Mouse (Mus musculus) kidney, adult 11 months (tissue): Measurements from ENCODE around the gene Sirt4.

Experiments used
- DNase-seq: peaks from one replicate; pipeline ENCODE4 v3.0.0; 2022

Gene Sirt4

DNA sequence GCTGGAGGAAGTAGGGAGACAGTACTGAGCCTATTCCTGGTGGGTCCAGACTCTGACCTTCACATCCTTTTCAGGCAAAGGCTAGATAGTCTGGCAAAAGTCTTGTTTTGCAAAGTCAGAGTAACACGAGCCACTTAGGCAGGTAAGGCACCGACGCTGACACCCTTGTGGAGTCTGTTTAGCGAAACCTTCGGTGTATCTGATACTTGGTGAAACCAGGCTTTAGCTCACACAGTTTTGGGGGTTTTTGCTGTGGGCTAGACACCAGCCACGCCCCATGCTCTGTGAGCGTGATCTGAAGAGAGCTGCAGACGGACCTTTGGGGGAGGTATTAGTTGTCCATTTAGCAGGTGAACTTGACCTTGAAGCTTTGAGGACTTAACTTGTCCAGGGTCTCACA lies 51.3 kb downstream of the Sirt4 start:
- no peak for DNase-seq

DNA sequence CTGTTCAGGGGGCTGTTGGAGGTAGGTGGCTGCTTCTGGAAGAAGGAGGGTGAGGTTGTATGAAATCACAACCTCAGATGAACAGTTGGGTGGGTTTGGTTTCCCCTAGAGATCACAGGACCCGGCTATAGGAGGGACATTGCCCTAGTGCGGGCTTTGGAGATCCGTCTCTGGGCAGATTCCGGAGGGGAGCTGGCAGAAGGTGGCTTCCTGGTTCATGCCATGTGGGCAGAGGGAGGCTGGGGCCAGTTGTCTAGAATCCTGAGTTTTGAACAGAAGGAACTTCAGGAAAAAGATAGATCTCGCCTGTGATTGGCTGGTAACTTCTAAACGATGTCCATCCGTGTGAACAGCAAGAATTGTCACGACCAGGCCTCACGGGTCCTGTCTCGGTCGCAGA lies 52.1 kb downstream of the Sirt4 start:
- no peak for DNase-seq

DNA sequence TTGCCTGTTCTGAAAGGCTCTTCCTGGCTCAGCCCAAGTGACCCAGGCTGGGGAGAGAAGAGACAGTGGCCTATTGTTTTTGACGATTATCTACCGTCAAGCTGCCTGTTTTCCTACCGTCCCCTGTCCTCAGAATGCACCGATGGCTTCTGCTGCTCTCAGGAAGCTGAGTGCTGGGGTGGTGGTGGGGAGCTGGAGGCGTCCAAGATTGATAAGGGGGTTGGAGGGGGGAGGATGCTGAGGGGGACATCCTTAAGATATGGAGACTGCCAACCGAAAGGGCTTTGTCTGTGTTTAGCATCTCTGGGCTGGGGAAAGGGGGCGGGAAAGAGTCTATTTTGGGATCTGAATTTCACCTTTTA lies 52.6 kb downstream of the Sirt4 start:
- no peak for DNase-seq

DNA sequence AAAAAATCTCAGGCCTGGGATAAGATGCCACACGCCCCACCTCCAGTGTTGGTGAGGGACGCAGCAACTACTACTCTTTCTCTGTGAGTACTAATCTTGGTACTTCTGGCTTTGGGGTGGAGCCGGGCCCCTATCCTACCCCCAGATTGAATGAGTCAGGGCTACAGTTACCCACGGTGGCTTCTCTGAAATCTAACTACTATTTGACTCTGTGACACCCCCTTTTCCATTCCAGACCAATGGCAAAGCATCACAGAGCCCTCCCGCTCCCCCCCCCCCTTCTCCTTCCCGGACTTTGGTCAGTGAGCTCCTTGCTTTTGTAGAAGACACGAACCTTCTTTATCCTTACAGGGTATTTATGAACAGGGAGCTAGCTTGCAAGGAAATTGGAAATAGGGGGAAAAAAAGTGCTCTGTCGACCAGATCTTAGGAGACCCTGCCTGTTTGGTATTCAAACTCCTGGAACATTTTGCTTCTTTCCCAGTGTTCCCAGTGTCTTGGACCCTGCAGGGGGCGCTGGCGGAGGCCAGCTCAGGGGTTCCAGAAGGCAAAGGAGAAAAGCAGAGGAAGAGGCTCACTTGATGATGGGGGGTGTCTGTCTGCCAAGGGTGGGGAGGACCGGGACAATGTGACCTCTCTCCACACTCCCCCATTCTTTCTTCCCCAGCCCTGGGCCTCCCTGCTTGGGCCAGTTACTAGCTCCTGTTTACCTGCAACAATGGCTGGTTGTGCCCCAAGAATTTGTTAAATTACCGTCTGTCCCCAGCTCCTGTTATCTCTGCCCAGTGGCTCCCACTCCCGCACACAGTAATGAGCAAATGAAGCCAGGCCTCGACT lies 53.2 kb downstream of the Sirt4 start:
- DNase-seq = no peak

DNA sequence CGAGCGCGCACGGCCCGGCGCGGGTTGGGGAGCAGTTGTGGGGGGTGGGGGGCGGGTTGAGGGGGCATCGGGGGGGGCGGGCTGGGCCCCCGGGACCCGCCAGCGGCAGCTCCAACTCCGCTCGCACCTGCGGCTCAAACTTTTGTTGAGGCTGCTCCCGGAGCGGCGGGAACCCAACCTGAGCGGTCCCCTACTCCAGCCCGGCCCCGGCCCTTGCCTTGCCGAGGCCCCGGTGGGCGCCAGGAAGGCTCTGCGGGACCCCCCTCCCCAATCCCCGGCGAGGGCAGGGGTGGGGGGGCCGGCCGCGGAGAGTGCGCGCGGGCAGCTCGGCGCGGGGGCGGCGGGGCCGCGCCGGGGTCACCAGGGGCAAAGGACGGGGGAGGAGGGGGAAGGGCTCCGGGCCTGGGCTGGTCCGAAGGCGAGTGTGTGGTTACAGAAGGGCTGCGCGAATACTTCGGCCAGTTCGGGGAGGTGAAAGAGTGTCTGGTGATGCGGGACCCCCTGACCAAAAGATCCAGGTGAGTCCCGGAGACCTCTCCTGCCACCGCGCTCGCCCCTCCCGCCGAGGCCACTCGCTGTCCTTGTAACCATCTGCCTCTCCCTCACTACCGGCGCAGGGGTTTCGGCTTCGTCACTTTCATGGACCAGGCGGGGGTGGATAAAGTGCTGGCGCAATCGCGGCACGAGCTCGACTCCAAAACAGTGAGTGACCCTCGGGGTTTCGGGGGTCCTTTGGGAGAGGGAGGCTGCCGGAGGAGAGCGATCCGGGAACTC lies 54.2 kb downstream of the Sirt4 start:
- no peak for DNase-seq

DNA sequence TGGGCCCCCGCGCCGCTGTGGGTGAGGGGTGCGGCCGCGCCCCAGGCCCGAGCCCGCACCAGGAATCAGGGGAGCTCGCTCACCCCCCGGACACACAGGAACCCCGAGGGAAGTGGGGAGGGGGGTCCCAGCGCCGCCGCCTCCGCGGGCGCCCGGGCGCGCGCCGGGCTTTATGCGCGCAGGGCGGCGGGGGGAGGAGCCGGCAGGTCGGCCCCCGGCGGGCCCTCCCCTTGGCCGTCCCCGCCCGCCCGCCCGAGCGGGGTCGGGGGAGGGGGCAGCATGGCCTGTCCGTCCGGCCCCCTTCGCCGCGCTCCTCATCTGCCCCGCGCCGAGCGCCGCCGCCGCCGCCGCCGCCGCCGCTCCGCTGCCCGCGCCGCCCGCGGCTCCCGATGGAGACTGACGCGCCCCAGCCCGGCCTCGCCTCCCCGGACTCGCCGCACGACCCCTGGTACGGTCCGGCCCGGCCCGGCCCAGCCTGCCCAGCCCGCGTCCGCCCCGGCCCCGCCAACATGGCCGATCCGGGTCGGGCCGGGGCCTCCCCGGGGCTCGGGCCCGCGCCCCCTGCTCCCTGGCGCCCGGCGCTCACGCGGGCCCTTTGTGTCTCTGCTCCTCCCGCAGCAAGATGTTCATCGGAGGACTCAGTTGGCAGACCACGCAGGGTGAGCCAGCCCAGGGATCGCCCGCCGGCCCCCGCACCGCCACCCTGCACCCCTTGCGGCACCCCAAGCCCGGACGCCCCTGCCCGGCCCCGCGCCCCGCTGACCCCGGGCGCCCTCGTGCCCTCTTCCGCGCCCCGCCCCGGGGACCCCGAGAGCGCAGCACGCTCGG lies 55.0 kb downstream of the Sirt4 start, which contains the start of gene Msi1:
TSS of gene Msi1 (plus strand) at position 241 of the 828 bp plus-strand sequence.
- DNase-seq = no peak

DNA sequence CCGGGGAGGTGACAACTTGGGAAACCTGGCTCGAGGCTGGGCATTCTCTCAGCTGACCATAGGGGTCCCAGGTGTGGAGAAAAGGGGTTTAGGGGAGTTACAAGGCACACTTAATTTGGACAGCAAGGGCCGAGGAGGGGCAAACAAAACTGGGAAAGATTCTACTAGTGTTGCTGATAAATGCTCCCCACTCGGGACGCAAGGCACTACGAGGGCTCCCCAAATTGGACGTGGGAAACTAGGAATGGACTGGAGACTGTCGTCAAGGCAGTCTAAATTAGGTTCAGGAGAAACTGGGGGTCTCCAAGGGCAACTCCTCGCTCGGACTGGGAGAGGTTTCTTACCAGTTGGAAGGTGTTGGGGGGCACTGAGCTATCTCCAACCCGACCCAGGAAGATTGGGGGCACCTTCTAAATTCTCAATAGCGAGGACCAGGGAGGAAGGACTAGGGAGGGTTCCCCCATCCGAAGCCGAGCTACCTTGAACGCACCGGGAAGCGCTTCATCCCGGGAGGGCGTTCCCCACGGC lies 55.6 kb downstream of the Sirt4 start:
- no peak for DNase-seq
